Mouse (Mus musculus) midbrain, embryonic 10.5 days (tissue): Measurements from ENCODE around the gene Slc13a3. TPM values are rescaled to one million over a fixed set of nuclear protein-coding genes. Genes with fewer than 3 reads are reported as not detected.
A peak's percentile ranks its signal among the peaks of the same experiment; 100 is the strongest.

Experiments used
- DNase-seq: peaks from one replicate; pipeline ENCODE4 v3.0.0-alpha.2; 2017; ENCODE audit warnings: low spot score
- H3K27ac ChIP-seq: fragments of 300-500 bp; sonication (generic); replicated peaks from 2 replicates; pipeline ENCODE4 v1.5.1; 2016; ENCODE audit warnings: mild to moderate bottlenecking
- H3K27me3 ChIP-seq: fragments of 300-500 bp; sonication (generic); 2 replicates; pipeline ENCODE4 v1.6.1; 2016; ENCODE audit warnings: low read depth, mild to moderate bottlenecking; ENCODE audit not compliant: poor library complexity, severe bottlenecking
- H3K36me3 ChIP-seq: fragments of 300-500 bp; sonication (generic); 2 replicates; pipeline ENCODE4 v1.6.1; 2016; ENCODE audit warnings: mild to moderate bottlenecking, moderate library complexity
- H3K4me1 ChIP-seq: fragments of 300-500 bp; sonication (generic); 2 replicates; pipeline ENCODE4 v1.6.1; 2016
- H3K4me3 ChIP-seq: fragments of 300-500 bp; sonication (generic); 2 replicates; pipeline ENCODE4 v1.5.1; 2016; ENCODE audit warnings: mild to moderate bottlenecking, moderate library complexity
- H3K9me3 ChIP-seq: fragments of 300-500 bp; sonication (generic); replicated peaks from 2 replicates; pipeline ENCODE4 v1.6.1; 2016; ENCODE audit warnings: mild to moderate bottlenecking
- WGBS: fragments of 180-500 bp; shearing (Covaris S2); methylation state at CpG from one replicate; pipeline ENCODE4 v1.1.7; 2016; 5-methylcytosine and 5-hydroxymethylcytosine counted together
- polyA plus RNA-seq: library from polyadenylated mRNA; unstranded; fragments of >200 nt; fragmentation: Nextera tagmentation; extraction: Ambion mirVana; gene quantifications from 2 replicates; pipeline ENCODE4 v1.2.1, GENCODE M21; 2016

Slc13a3 gene
- polyA plus RNA-seq, 1 experiment from 2014 or later = 0.48 TPM

- Histone ChIP-seq H3K36me3 (peaks cover 15% of the 10 kb centered on the region), H3K4me3 (peak overlapping the region; percentile 83; the same call in 1 of the 2 replicates), H3K27ac (peak overlapping the region; percentile 90), H3K27me3 (no peaks in the 10 kb centered on the region), H3K4me1 (peaks cover 31% of the 10 kb centered on the region), H3K9me3 (no peaks in the 10 kb centered on the region)
- 62% methylated on average over 2 of the region's 2 CpGs for WGBS
- DNase-seq = no peak
Measured at GRCm38 (mm10) chr2:165494495-165494894, 21.5 kb upstream of the Slc13a3 start.

- Histone ChIP-seq H3K27me3 (no peaks in the 10 kb centered on the region), H3K36me3 (peaks cover 22% of the 10 kb centered on the region), H3K4me3 (peak overlapping the region; percentile 83), H3K9me3 (no peaks in the 10 kb centered on the region), H3K27ac (peak overlapping the region; percentile 90), H3K4me1 (peaks cover 31% of the 10 kb centered on the region)
- peak; percentile 65 for DNase-seq
- 11% methylated on average over 17 of the region's 17 CpGs for WGBS
Measured at GRCm38 (mm10) chr2:165493587-165494210, 20.7 kb upstream of the Slc13a3 start.

- Histone ChIP-seq H3K27me3 (no peaks in the 10 kb centered on the region), H3K9me3 (no peaks in the 10 kb centered on the region), H3K4me3 (peak within 1 kb of the TSS; percentile 83), H3K27ac (peak within 1 kb of the TSS; percentile 90), H3K36me3 (peaks cover 30% of the 10 kb centered on the region), H3K4me1 (peaks cover 31% of the 10 kb centered on the region)
- peak; percentile 84 for DNase-seq
- under 1% methylated on average over 83 of the region's 84 CpGs for WGBS
Measured at GRCm38 (mm10) chr2:165492648-165493553, 19.9 kb upstream of the Slc13a3 start, which contains the start of gene Trp53rka. TSS of gene Trp53rka (minus strand) at chr2:165493324.

DNA sequence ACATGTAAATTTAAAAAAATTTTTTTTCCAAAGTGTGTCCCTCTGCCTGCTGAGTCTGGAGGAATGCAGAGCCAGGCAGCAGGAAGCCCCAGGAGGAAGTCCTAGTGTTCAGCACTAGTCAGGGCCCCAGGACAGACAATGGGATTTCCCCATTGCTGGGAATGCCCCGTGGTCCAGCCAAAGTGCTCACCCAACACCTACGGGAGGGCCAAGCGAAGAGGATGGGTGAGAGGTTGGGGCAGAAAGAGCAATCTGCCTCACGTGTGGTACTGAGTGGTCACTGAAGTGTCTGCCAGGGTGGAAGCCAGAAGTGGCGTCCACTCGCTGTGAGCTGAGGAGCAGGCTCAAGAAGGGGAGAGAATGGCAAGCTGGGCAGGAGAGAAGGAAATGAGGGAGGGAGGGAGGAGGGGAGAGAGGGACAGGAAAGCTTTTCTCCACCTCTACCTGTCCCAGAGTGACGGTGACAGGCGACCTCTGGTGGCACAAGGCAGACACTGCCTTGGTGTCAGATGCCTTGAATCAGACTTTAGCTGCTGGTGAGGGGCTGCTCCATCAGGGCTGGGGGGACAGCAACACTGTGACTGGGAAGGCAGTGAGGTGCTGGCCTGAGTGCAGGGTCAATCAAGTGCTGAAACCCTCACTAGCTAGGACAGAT lies 14.0 kb upstream of the Slc13a3 start:
- no peak overlapping the region for H3K27ac ChIP-seq
- peaks cover 31% of the 10 kb centered on the region for H3K36me3 ChIP-seq
- 27% methylated on average over 8 of the region's 8 CpGs for WGBS
- peaks cover 24% of the 10 kb centered on the region for H3K4me1 ChIP-seq
- no peaks in the 10 kb centered on the region for H3K9me3 ChIP-seq
- DNase-seq = peak; percentile 66
- H3K27me3 ChIP-seq = no peaks in the 10 kb centered on the region
- H3K4me3 ChIP-seq = no peak overlapping the region

DNA sequence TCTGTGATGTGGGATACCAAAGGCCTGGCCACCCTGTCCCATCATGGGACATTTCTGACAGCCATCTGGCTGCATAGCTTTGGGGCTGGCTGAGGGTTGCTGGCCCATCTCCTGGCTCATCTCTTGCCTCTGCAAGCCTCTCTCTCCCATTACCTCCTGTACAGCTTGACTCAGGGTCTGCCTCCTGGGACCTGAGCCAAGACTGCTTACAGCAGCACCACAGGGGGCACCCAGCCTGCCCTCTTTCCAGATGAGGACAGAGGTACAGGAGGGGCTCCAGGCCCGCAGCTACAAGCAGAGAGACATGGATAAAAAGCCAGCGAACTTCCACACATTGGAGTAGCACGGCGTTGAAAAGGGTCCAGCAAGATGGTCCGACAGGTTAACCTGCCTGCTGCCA lies 13.4 kb upstream of the Slc13a3 start:
- peaks cover 23% of the 10 kb centered on the region for H3K4me1 ChIP-seq
- no peaks in the 10 kb centered on the region for H3K27me3 ChIP-seq
- no peaks in the 10 kb centered on the region for H3K9me3 ChIP-seq
- H3K4me3 ChIP-seq = no peak overlapping the region
- H3K36me3 ChIP-seq = peaks cover 31% of the 10 kb centered on the region
- H3K27ac ChIP-seq = no peak overlapping the region
- no peak for DNase-seq
- WGBS = 86% methylated on average over 5 of the region's 5 CpGs

DNA sequence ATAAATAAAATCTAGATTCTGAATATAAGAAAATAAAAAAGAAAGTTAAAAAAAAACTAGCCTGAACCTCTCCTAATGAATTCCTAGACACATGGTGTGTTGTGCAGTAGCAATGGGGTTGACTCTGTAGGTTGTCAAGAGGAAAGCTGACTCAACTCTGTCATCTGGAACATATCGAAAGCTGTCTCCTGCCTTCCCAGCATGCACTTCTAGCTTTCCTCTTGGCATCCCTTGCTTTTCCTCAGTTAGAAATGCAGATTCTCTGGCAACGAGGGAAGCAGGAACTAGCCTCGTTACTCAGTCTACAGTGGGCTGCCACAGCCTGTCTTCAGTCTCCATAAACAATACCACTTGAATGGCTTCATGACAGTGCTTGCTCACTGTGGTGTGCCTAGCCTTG lies 12.8 kb upstream of the Slc13a3 start:
- Histone ChIP-seq H3K4me3 (no peak overlapping the region), H3K9me3 (no peaks in the 10 kb centered on the region), H3K36me3 (peaks cover 29% of the 10 kb centered on the region), H3K4me1 (peaks cover 23% of the 10 kb centered on the region), H3K27me3 (no peaks in the 10 kb centered on the region), H3K27ac (no peak overlapping the region)
- DNase-seq = no peak
- 87% methylated on average over 3 of the region's 3 CpGs for WGBS

GRCm38 (mm10) chr2:165484152-165484551 lies 11.1 kb upstream of the Slc13a3 start:
- Histone ChIP-seq H3K4me3 (no peak overlapping the region), H3K27ac (no peak overlapping the region), H3K4me1 (peaks cover 23% of the 10 kb centered on the region), H3K9me3 (no peaks in the 10 kb centered on the region), H3K27me3 (no peaks in the 10 kb centered on the region), H3K36me3 (peaks cover 13% of the 10 kb centered on the region)
- no peak for DNase-seq
- 75% methylated on average over 6 of the region's 6 CpGs for WGBS

GRCm38 (mm10) chr2:165482003-165482402 lies 9.0 kb upstream of the Slc13a3 start:
- Histone ChIP-seq H3K27ac (0 out of 2 replicates have a peak overlapping the region, but pooled peaks have one; percentile 42), H3K4me1 (peaks cover 20% of the 10 kb centered on the region), H3K4me3 (no peak overlapping the region), H3K36me3 (no peaks in the 10 kb centered on the region), H3K9me3 (no peaks in the 10 kb centered on the region), H3K27me3 (no peaks in the 10 kb centered on the region)
- no peak for DNase-seq
- 59% methylated on average over 8 of the region's 8 CpGs for WGBS

GRCm38 (mm10) chr2:165475850-165476249 lies 2.8 kb upstream of the Slc13a3 start:
- Histone ChIP-seq H3K4me3 (no peak overlapping the region), H3K27ac (peak overlapping the region; percentile 52; the same call in 1 of the 2 replicates), H3K27me3 (peaks cover 40% of the 10 kb centered on the region), H3K9me3 (no peaks in the 10 kb centered on the region), H3K4me1 (peaks cover 31% of the 10 kb centered on the region), H3K36me3 (no peaks in the 10 kb centered on the region)
- no peak for DNase-seq
- 59% methylated on average over 5 of the region's 5 CpGs for WGBS

DNA sequence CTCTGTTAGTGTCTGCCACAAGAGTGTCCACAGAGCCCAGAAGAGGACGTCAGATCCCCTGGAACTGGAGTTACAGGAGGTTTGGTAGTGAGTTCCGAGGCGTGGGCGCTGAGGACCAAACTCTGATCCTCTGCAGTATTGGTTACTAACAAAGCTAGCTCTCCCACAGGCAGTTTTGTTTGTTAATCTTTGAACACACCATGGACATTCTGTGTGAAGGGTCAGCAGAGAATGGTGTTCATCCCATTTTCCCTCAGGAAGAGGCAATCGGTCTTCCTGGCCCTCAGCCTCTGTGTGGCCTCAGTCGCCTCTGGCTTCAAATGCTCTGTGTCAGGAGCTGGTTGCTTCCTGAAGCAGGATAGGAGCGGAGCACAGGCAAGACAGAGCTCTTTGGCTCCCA lies 2.4 kb upstream of the Slc13a3 start:
- Histone ChIP-seq H3K27me3 (peaks cover 45% of the 10 kb centered on the region), H3K36me3 (no peaks in the 10 kb centered on the region)
- 69% methylated on average over 7 of the region's 7 CpGs for WGBS

GRCm38 (mm10) chr2:165471943-165472342 lies 1.1 kb downstream of the Slc13a3 start:
- no peak overlapping the region for H3K27ac ChIP-seq
- peaks cover 55% of the 10 kb centered on the region for H3K4me1 ChIP-seq
- no peak overlapping the region for H3K4me3 ChIP-seq
- DNase-seq = no peak
- peaks cover 52% of the 10 kb centered on the region for H3K27me3 ChIP-seq
- H3K36me3 ChIP-seq = no peaks in the 10 kb centered on the region
- no peaks in the 10 kb centered on the region for H3K9me3 ChIP-seq
- WGBS = 74% methylated on average over 11 of the region's 11 CpGs

More for the DNA sequence above, 2.4 kb upstream of the Slc13a3 start:
- Histone ChIP-seq H3K9me3 (no peaks in the 10 kb centered on the region), H3K27ac (peak overlapping the region; percentile 52; the same call in 1 of the 2 replicates), H3K4me3 (no peak overlapping the region), H3K4me1 (peaks cover 32% of the 10 kb centered on the region)
- no peak for DNase-seq

GRCm38 (mm10) chr2:165470167-165470566 lies 2.9 kb downstream of the Slc13a3 start:
- WGBS = 43% methylated on average over 5 of the region's 5 CpGs

More at GRCm38 (mm10) chr2:165470167-165470566, 2.9 kb downstream of the Slc13a3 start:
- H3K36me3 ChIP-seq = no peaks in the 10 kb centered on the region
- H3K4me1 ChIP-seq = peaks cover 44% of the 10 kb centered on the region
- H3K27me3 ChIP-seq = peaks cover 52% of the 10 kb centered on the region
- no peak overlapping the region for H3K4me3 ChIP-seq
- H3K27ac ChIP-seq = 0 out of 2 replicates have a peak overlapping the region, but pooled peaks have one; percentile 7
- no peak for DNase-seq
- no peaks in the 10 kb centered on the region for H3K9me3 ChIP-seq
